Mouse (Mus musculus): ENCODE data around the gene Lcn2.
"Not testable (repeated sequence)": the region's sequence is repeated elsewhere in the genome, so short reads cannot be mapped to it uniquely, and the experiment has no call there.

The Lcn2 gene

GRCm38 (mm10) chr2:32367315-32367714 lies 20.7 kb downstream of the Lcn2 start:
- DNase-seq (ENCODE audit: low read depth, low spot score): no peak

DNA sequence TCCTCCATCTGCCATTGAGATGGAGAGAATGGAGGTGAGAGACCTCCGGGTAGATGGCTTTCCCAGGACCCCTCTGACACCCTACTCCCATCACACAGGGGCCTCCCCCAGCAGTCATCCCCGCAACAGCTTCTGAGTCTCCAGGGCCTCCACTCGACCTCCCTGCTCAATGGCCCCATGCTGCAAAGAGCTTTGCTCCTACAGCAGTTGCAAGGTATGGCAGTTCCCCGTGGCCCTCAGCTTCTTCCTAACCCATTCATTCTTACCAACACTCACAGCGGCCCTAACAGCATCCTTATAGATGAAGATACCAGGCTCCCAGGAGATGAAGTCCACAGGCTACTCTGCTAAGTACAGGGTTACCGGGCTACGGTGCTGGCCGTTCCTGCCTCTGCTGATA lies 23.9 kb downstream of the Lcn2 start:
- no peak for DNase-seq (ENCODE audit: low read depth, low spot score)

GRCm38 (mm10) chr2:32363376-32364106 lies 24.5 kb downstream of the Lcn2 start:
- peak; percentile 14 for DNase-seq (ENCODE audit: low read depth, low spot score)

- peak; percentile 79 for DNase-seq (ENCODE audit: low read depth, low spot score)
These were observed 25.2 kb downstream of the Lcn2 start for GRCm38 (mm10) chr2:32362817-32363340.

- DNase-seq (ENCODE audit: low read depth, low spot score): not testable (repeated sequence)
These were observed 25.8 kb downstream of the Lcn2 start for GRCm38 (mm10) chr2:32362274-32362673.

- DNase-seq (ENCODE audit: low read depth, low spot score): peak; percentile 29
These were observed 26.6 kb downstream of the Lcn2 start for GRCm38 (mm10) chr2:32361437-32361836.

GRCm38 (mm10) chr2:32360741-32361140 lies 27.3 kb downstream of the Lcn2 start:
- DNase-seq (ENCODE audit: low read depth, low spot score): peak; percentile 56

- DNase-seq (ENCODE audit: low read depth, low spot score): no peak
These were observed 29.7 kb downstream of the Lcn2 start for GRCm38 (mm10) chr2:32358381-32358780.

DNA sequence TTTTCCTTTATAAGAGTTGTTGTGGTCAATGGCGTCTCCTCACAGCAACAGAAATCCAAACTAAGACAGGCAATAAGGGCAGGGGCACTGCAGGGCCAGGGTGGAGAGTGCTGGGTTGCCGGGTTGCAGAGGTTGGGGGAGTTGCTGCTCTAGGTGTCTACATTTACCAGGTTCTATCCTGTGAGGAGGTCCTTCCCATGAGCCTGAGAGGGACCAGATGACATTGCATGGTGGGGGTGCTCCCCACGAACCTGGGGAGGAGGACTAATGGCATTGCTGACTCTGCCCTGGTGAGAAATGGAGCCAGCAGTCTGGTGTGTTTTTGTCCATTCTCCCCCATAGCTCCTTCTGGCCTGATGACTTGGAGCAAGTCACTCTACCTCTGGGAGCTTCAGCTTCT lies 30.3 kb downstream of the Lcn2 start:
- no peak for DNase-seq (ENCODE audit: low read depth, low spot score)

DNA sequence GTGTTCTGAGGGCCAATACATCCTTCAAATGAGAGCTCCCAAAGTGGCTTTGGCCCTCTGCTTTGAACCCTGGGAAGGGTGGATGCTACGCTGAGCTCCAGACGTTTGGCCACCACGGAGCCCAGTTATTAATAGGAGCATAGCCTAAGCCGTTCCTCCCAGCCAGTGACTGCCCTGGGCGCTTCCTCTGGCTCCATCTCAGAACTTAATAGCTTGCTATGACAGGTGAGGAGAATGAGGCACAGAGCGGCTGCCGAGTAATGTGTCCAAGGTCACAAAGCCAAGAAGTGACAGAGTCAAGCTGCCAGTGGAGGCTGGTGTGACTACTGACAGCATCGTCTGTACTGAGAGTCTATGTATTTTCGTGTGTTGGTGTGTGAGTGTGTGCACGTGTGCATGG lies 31.8 kb downstream of the Lcn2 start:
- no peak for DNase-seq (ENCODE audit: low read depth, low spot score)

GRCm38 (mm10) chr2:32354336-32354895 lies 33.6 kb downstream of the Lcn2 start:
- no peak for DNase-seq (ENCODE audit: low read depth, low spot score)

DNA sequence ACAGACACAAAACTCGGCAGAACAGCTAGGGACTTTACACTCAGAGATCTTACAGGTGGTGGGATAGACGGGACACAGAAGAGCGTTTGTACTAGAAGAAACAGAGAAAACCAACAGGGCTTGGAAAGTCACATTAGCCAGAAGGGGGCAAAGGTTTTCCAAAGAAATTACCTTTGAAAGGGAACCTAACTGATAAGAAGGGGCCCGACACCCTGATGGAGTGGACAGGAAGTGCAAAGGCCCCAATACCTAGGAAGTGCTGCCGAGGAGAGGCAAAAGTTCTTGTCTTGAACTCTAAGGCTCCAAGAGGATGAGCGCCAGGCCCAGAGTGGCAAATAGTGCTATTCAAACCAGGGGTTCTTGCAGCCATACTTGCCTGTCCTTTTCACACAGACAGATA lies 34.2 kb downstream of the Lcn2 start:
- no peak for DNase-seq (ENCODE audit: low read depth, low spot score)

- peak; percentile 83 for DNase-seq (ENCODE audit: low read depth, low spot score)
These were observed 35.0 kb downstream of the Lcn2 start, which contains the start of gene Dnm1 for GRCm38 (mm10) chr2:32353007-32353542. Dnm1 (minus strand) TSS chr2:32353338.

- DNase-seq (ENCODE audit: low read depth, low spot score): peak; percentile 22
These were observed 35.7 kb downstream of the Lcn2 start, which contains the start of gene Ciz1 for GRCm38 (mm10) chr2:32352151-32353006. Ciz1 (plus strand) TSS chr2:32352327.

DNA sequence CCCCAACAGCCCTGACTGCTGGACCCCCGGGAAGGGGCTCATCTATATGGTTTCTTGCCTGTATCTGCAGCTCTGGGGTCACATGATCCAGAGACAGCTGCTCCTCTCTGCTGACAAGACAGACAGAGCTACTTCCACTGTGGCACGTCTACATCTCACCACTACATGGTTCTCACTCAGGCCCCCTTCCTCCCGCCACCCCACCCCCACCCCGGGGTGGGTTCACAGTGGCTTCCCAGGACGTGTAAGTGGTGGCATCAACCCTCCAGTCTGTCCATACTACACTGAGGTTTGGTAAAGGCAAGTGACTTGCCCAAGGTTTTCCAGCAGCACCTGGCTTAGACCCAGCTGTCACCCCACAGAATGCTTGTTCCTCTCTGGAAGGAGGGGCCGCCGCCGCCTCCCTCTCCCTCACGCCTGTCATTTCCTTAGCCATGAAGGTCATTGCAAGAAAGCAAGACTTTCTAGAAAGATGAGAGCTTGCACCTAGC lies 36.5 kb downstream of the Lcn2 start:
- DNase-seq (ENCODE audit: low read depth, low spot score): no peak

DNA sequence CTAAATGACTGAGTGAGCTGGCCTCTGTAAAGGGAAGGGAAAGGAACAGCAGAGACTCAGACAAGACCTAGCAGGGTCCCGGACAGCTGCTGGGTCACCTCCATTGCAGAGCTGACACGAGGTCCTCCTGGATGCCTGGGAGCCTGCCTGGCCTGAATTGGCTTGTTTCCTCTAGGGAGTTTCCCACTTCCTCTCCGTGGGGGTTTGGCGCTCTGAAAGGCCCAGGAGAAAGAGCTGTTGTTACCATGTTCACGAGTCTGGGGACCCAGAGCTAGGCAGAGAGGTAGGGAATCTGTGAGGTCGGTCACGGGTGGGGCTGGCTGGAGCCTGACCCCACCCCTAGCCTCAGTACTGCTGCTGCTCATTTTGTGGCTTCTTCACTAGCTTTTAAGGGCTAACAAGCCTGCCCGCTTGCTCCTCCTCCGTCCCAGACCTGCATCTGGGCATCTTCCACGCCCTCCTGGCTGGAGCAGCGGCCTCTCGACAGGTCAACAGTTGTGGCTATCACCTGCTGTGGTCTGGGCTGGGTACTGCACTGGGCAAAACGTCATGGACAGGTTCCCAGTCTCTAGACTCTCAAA lies 37.5 kb downstream of the Lcn2 start:
- DNase-seq (ENCODE audit: low read depth, low spot score): no peak

DNA sequence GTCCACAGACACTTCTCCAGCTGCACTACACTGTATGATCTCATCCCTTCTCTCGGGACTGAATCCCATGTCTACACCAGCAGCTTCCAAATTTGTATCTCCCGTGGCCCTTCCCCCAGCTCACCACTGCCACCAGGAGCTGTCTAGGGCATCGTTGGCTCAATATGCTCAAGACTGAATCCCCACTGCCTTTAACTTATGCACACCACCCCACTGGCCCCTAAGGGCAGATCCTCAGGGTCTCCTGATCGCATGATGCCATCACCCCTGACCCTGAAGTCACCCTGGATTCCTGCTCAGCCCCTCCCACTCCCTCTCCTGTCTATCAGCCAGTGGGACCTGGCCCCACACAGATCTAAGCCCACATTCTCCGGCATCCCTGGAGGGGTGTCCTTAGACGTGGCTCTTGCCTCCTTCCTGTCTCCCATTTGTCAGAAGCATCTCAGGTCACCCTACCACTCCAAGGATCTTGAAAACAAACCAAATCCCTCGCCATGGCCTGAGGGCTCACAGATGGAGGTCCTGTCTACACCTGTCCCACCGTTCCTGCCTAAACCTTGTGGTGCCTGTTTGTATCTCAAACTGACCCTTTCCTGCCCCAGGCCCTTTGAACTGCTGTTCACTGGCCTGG lies 38.3 kb downstream of the Lcn2 start:
- DNase-seq (ENCODE audit: low read depth, low spot score): no peak

GRCm38 (mm10) chr2:32348311-32348710 lies 39.7 kb downstream of the Lcn2 start:
- DNase-seq (ENCODE audit: low read depth, low spot score): no peak

GRCm38 (mm10) chr2:32347019-32347418 lies 41.0 kb downstream of the Lcn2 start:
- no peak for DNase-seq (ENCODE audit: low read depth, low spot score)

DNA sequence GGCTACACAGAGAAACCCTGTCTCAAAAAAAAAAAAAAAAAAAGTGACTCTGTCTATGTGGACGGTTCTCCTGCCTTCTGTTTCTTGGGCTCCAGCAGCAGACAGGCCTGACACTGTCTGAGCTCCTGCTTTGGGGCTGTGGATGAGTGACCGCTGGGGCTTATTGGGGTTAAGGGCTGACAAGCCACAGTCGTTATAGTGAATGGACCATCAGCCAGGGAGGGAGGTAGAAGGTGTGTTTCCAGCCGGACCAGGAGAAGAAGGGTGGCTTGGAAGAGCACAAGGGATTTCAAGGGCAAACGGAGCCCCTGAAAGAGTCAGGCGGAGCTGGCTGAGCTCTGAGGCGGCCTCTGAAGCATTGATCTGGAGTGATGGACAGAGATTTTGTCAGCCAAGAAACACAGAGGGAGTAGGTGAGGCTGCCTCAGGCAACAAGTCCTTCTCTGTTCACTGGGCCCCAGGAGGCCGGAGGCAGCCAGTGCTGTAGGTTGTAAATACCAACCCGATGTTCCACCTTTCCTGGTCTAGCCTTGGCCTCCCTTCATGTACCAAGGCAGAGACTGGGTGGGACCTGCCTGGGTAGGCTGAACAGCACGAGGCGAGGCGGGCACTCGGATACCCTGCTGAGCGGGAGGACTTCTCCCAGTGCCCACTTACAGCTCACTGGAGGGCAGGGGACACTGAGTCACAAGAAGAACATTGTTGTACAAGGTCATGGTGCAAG lies 43.3 kb downstream of the Lcn2 start:
- no peak for DNase-seq (ENCODE audit: low read depth, low spot score)

All from embryo, embryonic 11.5 days (tissue).